Mouse (Mus musculus) kidney, adult 2 months (tissue): Measurements from ENCODE around the gene Slc34a3.
A peak's percentile ranks its signal among the peaks of the same experiment; 100 is the strongest.

Experiments used
- CTCF ChIP-seq: fragments of 200-500 bp; conservative IDR thresholded peaks from 2 replicates; pipeline ENCODE4 v1.5.1; 2011; ENCODE audit warnings: low read depth, mild to moderate bottlenecking, control low read depth, low read length, moderate library complexity, mixed read lengths; ENCODE audit not compliant: insufficient read depth, insufficient read length
- POLR2A ChIP-seq: fragments of 200-500 bp; IDR thresholded peaks from one replicate; pipeline ENCODE4 v1.6.1; 2011; ENCODE audit warnings: low read depth, low read length, control low read depth

GRCm38 (mm10) chr2:25252331-25252730 is 18.2 kb upstream of the Slc34a3 start:
- TF ChIP-seq CTCF (peak; percentile 65), POLR2A (no peak)
